Mouse (Mus musculus) kidney, embryonic 14.5 days (tissue): ENCODE measurements at regions not wholly inside any gene's neighbourhood (a gene's known extent, or its start where the extent isn't known, plus 50 kb on each side); places are given as distances from the start of the nearest gene placed in this dataset.

ENCODE experiments used
- ATAC-seq: fragments of 200-750 bp; cut with Nextera tagmentation; 2 replicates; pipeline ENCODE4 v1.8.0; 2017; ENCODE audit warnings: moderate number of reproducible peaks, mild to moderate bottlenecking, moderate TSS enrichment, moderate library complexity; ENCODE audit not compliant: low FRiP score, low TSS enrichment
- H3K27ac ChIP-seq: fragments of 300-500 bp; sonication (generic); 2 replicates; pipeline ENCODE4 v1.5.1; 2014; ENCODE audit warnings: low read depth, mild to moderate bottlenecking, low read length, moderate library complexity, mixed read lengths
- H3K27me3 ChIP-seq: fragments of 300-500 bp; sonication (generic); 2 replicates; pipeline ENCODE4 v1.6.1; 2014; ENCODE audit warnings: mild to moderate bottlenecking, low read length; ENCODE audit not compliant: control insufficient read depth, insufficient read depth
- H3K36me3 ChIP-seq: fragments of 300-500 bp; sonication (generic); 2 replicates; pipeline ENCODE4 v1.6.1; 2014; ENCODE audit warnings: low read length, mixed read lengths; ENCODE audit not compliant: control insufficient read depth, insufficient read depth
- H3K4me1 ChIP-seq: fragments of 300-500 bp; sonication (generic); 2 replicates; pipeline ENCODE4 v1.6.1; 2014; ENCODE audit warnings: low read length, mixed read lengths; ENCODE audit not compliant: control insufficient read depth, insufficient read depth
- H3K4me2 ChIP-seq: fragments of 300-500 bp; sonication (generic); replicated peaks from 2 replicates; pipeline ENCODE4 v1.6.1; 2014; ENCODE audit warnings: low read depth, mild to moderate bottlenecking, low read length
- H3K4me3 ChIP-seq: fragments of 300-500 bp; sonication (generic); 2 replicates; pipeline ENCODE4 v1.5.1; 2014; ENCODE audit warnings: mild to moderate bottlenecking, low read length
- H3K9ac ChIP-seq: fragments of 300-500 bp; sonication (generic); 2 replicates; pipeline ENCODE4 v1.6.1; 2014; ENCODE audit warnings: low read depth, mild to moderate bottlenecking, low read length, moderate library complexity
- H3K9me3 ChIP-seq: fragments of 300-500 bp; sonication (generic); 2 replicates; pipeline ENCODE4 v1.6.1; 2016; ENCODE audit warnings: low read length; ENCODE audit not compliant: control insufficient read depth
- WGBS: fragments of 180-500 bp; shearing (Covaris S2); extraction: QIAGEN DNeasy Blood & Tissue Kit; methylation state at CpG from one replicate; pipeline ENCODE4 v1.1.7; 2014; 5-methylcytosine and 5-hydroxymethylcytosine counted together

DNA sequence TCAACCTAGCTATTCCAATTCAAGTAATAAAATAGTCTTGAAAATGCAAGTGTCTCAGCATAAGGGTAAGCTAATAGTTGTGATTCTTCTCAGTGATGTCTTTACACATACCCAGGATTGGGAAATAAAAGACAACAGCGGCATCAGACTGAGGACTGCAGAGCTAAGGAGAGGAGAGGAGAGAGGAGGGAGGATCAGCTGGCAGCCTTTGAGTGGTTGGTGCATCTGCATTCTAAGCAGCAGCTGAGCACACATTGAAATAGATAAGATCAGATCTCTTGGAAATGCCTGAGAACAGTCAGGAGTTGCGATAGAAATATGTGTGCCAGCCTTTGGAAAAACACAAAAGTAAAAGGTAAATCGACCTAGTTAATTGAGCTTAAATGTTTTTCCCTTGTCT is 480.3 kb upstream of the Mpdz start:
- Histone ChIP-seq H3K36me3 (no peaks in the 10 kb centered on the region), H3K27me3 (no peaks in the 10 kb centered on the region), H3K27ac (no peak overlapping the region), H3K4me2 (no peak overlapping the region), H3K9ac (no peak overlapping the region), H3K4me1 (no peaks in the 10 kb centered on the region), H3K9me3 (no peaks in the 10 kb centered on the region), H3K4me3 (no peak overlapping the region)
- WGBS, result 71% methylated on average over 3 of the region's 3 CpGs
- ATAC-seq, result no peak

GRCm38 (mm10) chr4:81914971-81915370 is 472.4 kb upstream of the Mpdz start:
- Histone ChIP-seq H3K27me3 (no peaks in the 10 kb centered on the region), H3K9ac (no peak overlapping the region), H3K4me1 (no peaks in the 10 kb centered on the region), H3K27ac (no peak overlapping the region), H3K4me3 (no peak overlapping the region), H3K4me2 (no peak overlapping the region), H3K36me3 (no peaks in the 10 kb centered on the region), H3K9me3 (no peaks in the 10 kb centered on the region)
- no peak for ATAC-seq
- 98% methylated on average over 2 of the region's 2 CpGs for WGBS

- no peak overlapping the region for H3K27ac ChIP-seq
- 68% methylated on average over 10 of the region's 10 CpGs for WGBS
- H3K4me1 ChIP-seq, result no peaks in the 10 kb centered on the region
- H3K27me3 ChIP-seq, result no peaks in the 10 kb centered on the region
- no peaks in the 10 kb centered on the region for H3K9me3 ChIP-seq
- no peaks in the 10 kb centered on the region for H3K36me3 ChIP-seq
- ATAC-seq, result no peak
- no peak overlapping the region for H3K4me3 ChIP-seq
- H3K9ac ChIP-seq, result no peak overlapping the region
- H3K4me2 ChIP-seq, result no peak overlapping the region
Measured at GRCm38 (mm10) chr4:81913296-81913695, 470.7 kb upstream of the Mpdz start.

DNA sequence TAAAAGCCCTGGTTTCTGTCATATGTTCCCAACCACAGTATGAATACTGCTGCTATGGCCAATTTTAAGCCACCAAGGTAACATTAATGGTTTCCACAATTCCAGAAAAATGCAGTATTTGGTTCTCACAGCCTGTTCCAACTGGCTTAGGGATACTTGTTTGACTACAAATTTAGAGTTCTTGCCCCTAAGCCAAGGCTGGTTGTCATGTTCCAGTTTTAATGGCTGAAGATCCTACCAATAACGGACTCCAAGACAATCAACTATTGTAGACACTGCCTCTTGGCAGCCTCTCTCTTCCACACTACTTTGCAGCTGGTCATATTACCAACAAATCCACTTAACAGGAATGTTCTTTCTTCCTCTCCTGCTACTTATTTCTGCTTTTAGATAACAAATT is 470.0 kb upstream of the Mpdz start:
- no peak overlapping the region for H3K9ac ChIP-seq
- H3K36me3 ChIP-seq, result no peaks in the 10 kb centered on the region
- no peak for ATAC-seq
- no peak overlapping the region for H3K4me2 ChIP-seq
- H3K27ac ChIP-seq, result no peak overlapping the region
- no peaks in the 10 kb centered on the region for H3K27me3 ChIP-seq
- H3K9me3 ChIP-seq, result no peaks in the 10 kb centered on the region
- WGBS, result 83% methylated on average over 1 of the region's 1 CpGs
- no peak overlapping the region for H3K4me3 ChIP-seq
- H3K4me1 ChIP-seq, result no peaks in the 10 kb centered on the region

GRCm38 (mm10) chr4:81899961-81900540 is 457.4 kb upstream of the Mpdz start:
- Histone ChIP-seq H3K36me3 (no peaks in the 10 kb centered on the region), H3K9ac (no peak overlapping the region), H3K4me2 (no peak overlapping the region), H3K27me3 (no peaks in the 10 kb centered on the region), H3K4me3 (no peak overlapping the region), H3K9me3 (no peaks in the 10 kb centered on the region), H3K27ac (no peak overlapping the region), H3K4me1 (no peaks in the 10 kb centered on the region)
- 81% methylated on average over 5 of the region's 5 CpGs for WGBS
- ATAC-seq, result no peak

DNA sequence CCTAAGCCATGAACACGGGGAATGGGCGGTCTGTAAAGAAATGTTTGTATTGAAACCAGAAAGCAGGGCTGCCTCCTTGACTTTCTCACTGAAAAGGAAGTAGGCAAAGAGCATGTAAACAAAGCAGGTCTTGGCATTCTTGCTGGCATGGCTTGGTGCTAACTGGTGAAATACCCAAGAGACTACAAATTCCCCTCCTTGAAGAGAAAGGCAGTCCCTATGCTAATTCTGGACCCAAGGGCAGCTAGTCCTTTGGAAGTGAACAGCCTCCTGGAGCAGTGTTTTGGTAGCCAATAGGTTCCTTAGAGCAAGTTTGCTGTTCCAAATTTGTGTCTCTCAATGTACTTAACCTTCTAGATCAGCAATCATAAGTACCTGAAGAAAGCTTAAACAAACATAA is 456.0 kb upstream of the Mpdz start:
- no peak overlapping the region for H3K9ac ChIP-seq
- H3K27me3 ChIP-seq, result no peaks in the 10 kb centered on the region
- no peaks in the 10 kb centered on the region for H3K9me3 ChIP-seq
- no peak overlapping the region for H3K4me3 ChIP-seq
- H3K27ac ChIP-seq, result no peak overlapping the region
- no peak overlapping the region for H3K4me2 ChIP-seq
- ATAC-seq, result no peak
- no peaks in the 10 kb centered on the region for H3K36me3 ChIP-seq
- no peaks in the 10 kb centered on the region for H3K4me1 ChIP-seq
- 85% methylated on average over 2 of the region's 2 CpGs for WGBS

- H3K4me2 ChIP-seq, result no peak overlapping the region
- no peak for ATAC-seq
- WGBS, result 73% methylated on average over 5 of the region's 5 CpGs
- no peaks in the 10 kb centered on the region for H3K36me3 ChIP-seq
- H3K4me3 ChIP-seq, result no peak overlapping the region
- H3K27ac ChIP-seq, result no peak overlapping the region
- H3K9ac ChIP-seq, result no peak overlapping the region
- H3K9me3 ChIP-seq, result no peaks in the 10 kb centered on the region
- H3K4me1 ChIP-seq, result no peaks in the 10 kb centered on the region
- H3K27me3 ChIP-seq, result no peaks in the 10 kb centered on the region
Measured at GRCm38 (mm10) chr4:81897451-81897850, 454.8 kb upstream of the Mpdz start.

GRCm38 (mm10) chr4:81868941-81869340 is 426.3 kb upstream of the Mpdz start:
- H3K4me3 ChIP-seq, result no peak overlapping the region
- no peaks in the 10 kb centered on the region for H3K27me3 ChIP-seq
- ATAC-seq, result no peak
- no peak overlapping the region for H3K27ac ChIP-seq
- H3K4me1 ChIP-seq, result no peaks in the 10 kb centered on the region
- no peak overlapping the region for H3K9ac ChIP-seq
- H3K9me3 ChIP-seq, result no peaks in the 10 kb centered on the region
- 95% methylated on average over 2 of the region's 2 CpGs for WGBS
- H3K36me3 ChIP-seq, result no peaks in the 10 kb centered on the region
- H3K4me2 ChIP-seq, result no peak overlapping the region

DNA sequence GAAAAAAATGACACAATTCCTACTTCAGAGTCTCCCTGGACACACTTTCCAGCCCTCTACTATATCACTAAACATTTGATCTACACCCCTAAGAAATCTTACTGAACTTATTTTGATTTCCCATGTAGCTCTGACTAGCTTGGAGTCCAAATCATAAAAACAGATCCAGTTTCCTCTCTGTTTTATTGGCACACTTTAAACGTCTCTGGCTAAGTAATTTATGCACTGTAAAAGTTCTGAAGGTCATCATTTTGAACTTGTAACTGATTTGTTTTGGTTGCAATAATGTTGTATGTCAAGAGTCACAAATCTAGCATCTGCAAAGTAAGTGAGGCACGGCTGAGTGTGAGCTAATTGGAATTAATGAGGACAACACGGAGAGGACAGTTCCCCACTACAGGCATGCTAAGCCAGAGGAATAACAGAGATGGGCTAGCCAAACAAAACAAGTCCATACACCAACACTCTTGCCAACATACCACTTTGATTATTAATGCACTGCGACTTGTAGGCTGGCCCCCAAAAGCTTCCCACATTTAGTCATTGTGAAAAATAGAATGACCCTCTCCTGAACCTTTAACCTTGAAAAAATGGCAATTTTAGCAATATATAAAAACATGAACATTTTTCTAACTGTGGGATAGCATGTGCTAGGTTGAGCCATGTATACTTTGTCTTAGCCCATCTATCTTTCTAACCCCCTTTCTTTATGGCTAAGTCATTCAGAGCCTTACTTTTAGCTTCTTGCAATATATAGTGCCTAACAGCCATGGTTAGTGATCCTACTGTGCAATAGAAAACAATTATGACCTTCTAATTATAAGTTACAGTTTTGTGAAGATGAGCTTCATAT is 399.3 kb upstream of the Mpdz start:
- ATAC-seq, result peak; percentile 75; the same call in 1 of the 2 replicates

More for the DNA sequence above, 399.3 kb upstream of the Mpdz start:
- Histone ChIP-seq H3K4me1 (no peaks in the 10 kb centered on the region), H3K27me3 (no peaks in the 10 kb centered on the region), H3K9me3 (no peaks in the 10 kb centered on the region), H3K9ac (no peak overlapping the region), H3K27ac (no peak overlapping the region), H3K36me3 (no peaks in the 10 kb centered on the region), H3K4me2 (no peak overlapping the region), H3K4me3 (no peak overlapping the region)
- 21% methylated on average over 4 of the region's 4 CpGs for WGBS
